Mouse (Mus musculus) kidney, adult 2 months (tissue): Measurements from ENCODE around the gene Mum1. TPM values are rescaled to one million over a fixed set of nuclear protein-coding genes. Genes with fewer than 3 reads are reported as not detected.

Experiments used
- DNase-seq: peaks from one replicate; pipeline ENCODE4 v3.0.0; 2021
- H3K27ac ChIP-seq: fragments of 200-500 bp; 2 replicates; pipeline ENCODE4 v1.5.1; 2012; ENCODE audit warnings: low read depth, low read length, control low read depth, inconsistent platforms; ENCODE audit not compliant: insufficient read depth
- H3K27me3 ChIP-seq: fragments of 200-500 bp; replicated peaks from 2 replicates; pipeline ENCODE4 v1.6.1; 2012; ENCODE audit warnings: mild to moderate bottlenecking, moderate library complexity, low read length, inconsistent platforms; ENCODE audit not compliant: control insufficient read depth, insufficient read depth
- H3K36me3 ChIP-seq: fragments of 200-500 bp; 2 replicates; pipeline ENCODE4 v1.6.1; 2012; ENCODE audit warnings: mild to moderate bottlenecking, moderate library complexity, low read length, inconsistent platforms; ENCODE audit not compliant: control insufficient read depth, insufficient read depth
- H3K4me1 ChIP-seq: fragments of 200-500 bp; 2 replicates; pipeline ENCODE4 v1.6.1; 2011; ENCODE audit warnings: low read length; ENCODE audit not compliant: control insufficient read depth, insufficient read depth
- H3K4me3 ChIP-seq: fragments of 200-500 bp; 2 replicates; pipeline ENCODE4 v1.5.1; 2011; ENCODE audit warnings: mild to moderate bottlenecking, low read depth, low read length, control low read depth; ENCODE audit not compliant: insufficient read depth
- CTCF ChIP-seq: fragments of 200-500 bp; conservative IDR thresholded peaks from 2 replicates; pipeline ENCODE4 v1.5.1; 2011; ENCODE audit warnings: low read depth, mild to moderate bottlenecking, control low read depth, low read length, moderate library complexity, mixed read lengths; ENCODE audit not compliant: insufficient read depth, insufficient read length
- POLR2A ChIP-seq: fragments of 200-500 bp; IDR thresholded peaks from one replicate; pipeline ENCODE4 v1.6.1; 2011; ENCODE audit warnings: low read depth, low read length, control low read depth
- WGBS: fragments of 180-500 bp; shearing (Covaris S2); methylation state at CpG from one replicate; pipeline ENCODE4 v1.1.7; 2018; 5-methylcytosine and 5-hydroxymethylcytosine counted together
- polyA plus RNA-seq: library from polyadenylated mRNA; depleted of rRNA; stranded (reverse); fragments of >200 nt; gene quantifications from 2 replicates; pipeline ENCODE4 v1.2.3, GENCODE M21; 2012; rRNA removed

Gene Mum1
- polyA plus RNA-seq, 1 experiment = 30.4 TPM

- peaks cover 22% of the 10 kb centered on the region for H3K4me1 ChIP-seq
- H3K4me3 ChIP-seq = no peak overlapping the region
- H3K27me3 ChIP-seq = no peaks in the 10 kb centered on the region
- peak overlapping the region; percentile 98 for H3K27ac ChIP-seq
- 56% methylated on average over 20 of the region's 20 CpGs for WGBS
- no peak for TF ChIP-seq POLR2A
- no peak for TF ChIP-seq CTCF
- peak; percentile 40 for DNase-seq
- peaks cover 12% of the 10 kb centered on the region for H3K36me3 ChIP-seq
These were observed 56.5 kb downstream of the Mum1 start for GRCm38 (mm10) chr10:80282481-80283441.

GRCm38 (mm10) chr10:80285222-80286070, 59.2 kb downstream of the Mum1 start:
- 66% methylated on average over 12 of the region's 15 CpGs for WGBS
- Histone ChIP-seq H3K4me3 (no peak overlapping the region), H3K36me3 (peaks cover 11% of the 10 kb centered on the region), H3K27ac (no peak overlapping the region), H3K4me1 (peaks cover 22% of the 10 kb centered on the region), H3K27me3 (no peaks in the 10 kb centered on the region)
- no peak for DNase-seq
- TF ChIP-seq CTCF (no peak), POLR2A (no peak)

- Histone ChIP-seq H3K27ac (no peak overlapping the region), H3K36me3 (peaks cover 11% of the 10 kb centered on the region), H3K4me1 (peaks cover under 1% of the 10 kb centered on the region; the same call in 1 of the 2 replicates), H3K27me3 (no peaks in the 10 kb centered on the region), H3K4me3 (no peak overlapping the region)
- TF ChIP-seq POLR2A = no peak
- no peak for TF ChIP-seq CTCF
- WGBS = 91% methylated on average over 12 of the region's 12 CpGs
- no peak for DNase-seq
These were observed 61.9 kb downstream of the Mum1 start for GRCm38 (mm10) chr10:80288097-80288496.

- Histone ChIP-seq H3K36me3 (peaks cover 11% of the 10 kb centered on the region), H3K27me3 (no peaks in the 10 kb centered on the region), H3K4me3 (no peak overlapping the region), H3K4me1 (no peaks in the 10 kb centered on the region; the same call in 1 of the 2 replicates), H3K27ac (no peak overlapping the region)
- no peak for DNase-seq
- 58% methylated on average over 8 of the region's 8 CpGs for WGBS
- TF ChIP-seq CTCF = peak; percentile 38
- TF ChIP-seq POLR2A = no peak
These were observed 62.4 kb downstream of the Mum1 start for GRCm38 (mm10) chr10:80288657-80289056.

GRCm38 (mm10) chr10:80292251-80293146, 66.3 kb downstream of the Mum1 start, which contains the start of gene Rps15:
Gene Rps15, plus strand, starts transcription at chr10:80292453.
- no peaks in the 10 kb centered on the region; the same call in 1 of the 2 replicates for H3K4me1 ChIP-seq
- H3K36me3 ChIP-seq = no peaks in the 10 kb centered on the region
- H3K27ac ChIP-seq = peak within 1 kb of the TSS; percentile 67
- H3K27me3 ChIP-seq = no peaks in the 10 kb centered on the region
- peak; percentile 96 for DNase-seq
- WGBS = under 1% methylated on average over 72 of the region's 72 CpGs
- H3K4me3 ChIP-seq = peak within 1 kb of the TSS; percentile 91
- TF ChIP-seq POLR2A (peak; percentile 95), CTCF (peak; percentile 72)

- Histone ChIP-seq H3K27ac (no peak overlapping the region), H3K27me3 (no peaks in the 10 kb centered on the region), H3K4me3 (peak overlapping the region; percentile 91), H3K36me3 (no peaks in the 10 kb centered on the region), H3K4me1 (no peaks in the 10 kb centered on the region; the same call in 1 of the 2 replicates)
- TF ChIP-seq CTCF (no peak), POLR2A (no peak)
- no peak for DNase-seq
- 23% methylated on average over 14 of the region's 14 CpGs for WGBS
These were observed 67.1 kb downstream of the Mum1 start for GRCm38 (mm10) chr10:80293325-80293724.

Other genes starting within 250 kb of the Mum1 start
- 262 and 316 TPM in 2 replicates for gene Tmem259, start 242.1 kb upstream of the Mum1 start, polyA plus RNA-seq
- 52.3 and 55.5 TPM in 2 replicates for gene Cnn2, start 237.8 kb upstream of the Mum1 start, polyA plus RNA-seq
- 10.6 and 11.8 TPM in 2 replicates for gene Abca7, start 229.9 kb upstream of the Mum1 start, polyA plus RNA-seq
- 9.6 and 25.5 TPM in 2 replicates for gene Arhgap45, start 209.8 kb upstream of the Mum1 start, polyA plus RNA-seq
- 230 and 235 TPM in 2 replicates for gene Polr2e, start 186.6 kb upstream of the Mum1 start, polyA plus RNA-seq
- gene Gpx4, start 179.3 kb upstream of the Mum1 start, polyA plus RNA-seq = 1,431 and 1,557 TPM in 2 replicates
- 27.7 and 30.8 TPM in 2 replicates for gene Sbno2, start 120.9 kb upstream of the Mum1 start, polyA plus RNA-seq
- gene Stk11, start 110.6 kb upstream of the Mum1 start, polyA plus RNA-seq = 114 and 117 TPM in 2 replicates
- gene Atp5d, start 87.8 kb upstream of the Mum1 start, polyA plus RNA-seq = 1,948 and 2,036 TPM in 2 replicates
- gene Cbarp, start 85.6 kb upstream of the Mum1 start, polyA plus RNA-seq = 8.1 and 8.7 TPM in 2 replicates
- 65.6 and 67.0 TPM in 2 replicates for gene Midn, start 78.2 kb upstream of the Mum1 start, polyA plus RNA-seq
- gene Cirbp, start 60.4 kb upstream of the Mum1 start, polyA plus RNA-seq = 86.7 and 87.8 TPM in 2 replicates
- 7.9 and 11.2 TPM in 2 replicates for gene 1600002K03Rik, start 53.5 kb upstream of the Mum1 start, polyA plus RNA-seq
- 1.5 TPM in 2 replicates for gene Efna2, start 47.0 kb upstream of the Mum1 start, polyA plus RNA-seq
- 1,001 and 1,041 TPM in 2 replicates for gene Ndufs7, start 22.7 kb downstream of the Mum1 start, polyA plus RNA-seq
- 66.7 and 68.4 TPM in 2 replicates for gene Gamt, start 34.6 kb downstream of the Mum1 start, polyA plus RNA-seq
- 45.6 and 49.1 TPM in 2 replicates for gene Dazap1, start 35.1 kb downstream of the Mum1 start, polyA plus RNA-seq
- gene Rps15, start 66.0 kb downstream of the Mum1 start, polyA plus RNA-seq = 1,371 and 1,777 TPM in 2 replicates
- gene Apc2, start 69.5 kb downstream of the Mum1 start, polyA plus RNA-seq = 0.74 and 0.95 TPM in 2 replicates
- 47.8 and 52.5 TPM in 2 replicates for gene 2310011J03Rik, start 94.1 kb downstream of the Mum1 start, polyA plus RNA-seq
- gene Pcsk4, start 103.1 kb downstream of the Mum1 start, polyA plus RNA-seq = 9.1 and 12.2 TPM in 2 replicates
- 24.7 and 25.1 TPM in 2 replicates for gene Reep6, start 103.5 kb downstream of the Mum1 start, polyA plus RNA-seq
- gene Adamtsl5, start 122.0 kb downstream of the Mum1 start, polyA plus RNA-seq = 5.5 and 7.4 TPM in 2 replicates
- 1.8 and 2.0 TPM in 2 replicates for gene Plk5, start 130.0 kb downstream of the Mum1 start, polyA plus RNA-seq
- gene Mex3d, start 161.2 kb downstream of the Mum1 start, polyA plus RNA-seq = 7.9 and 11.9 TPM in 2 replicates
- gene Mbd3, start 173.1 kb downstream of the Mum1 start, polyA plus RNA-seq = 143 and 151 TPM in 2 replicates
- 3,960 and 3,968 TPM in 2 replicates for gene Uqcr11, start 180.4 kb downstream of the Mum1 start, polyA plus RNA-seq
- gene Tcf3, start 207.2 kb downstream of the Mum1 start, polyA plus RNA-seq = 33.3 and 38.6 TPM in 2 replicates